Mouse (Mus musculus): ENCODE measurements at regions not wholly inside any gene's neighbourhood (a gene's known extent, or its start where the extent isn't known, plus 50 kb on each side); places are given as distances from the start of the nearest gene placed in this dataset.
A peak's percentile ranks its signal among the peaks of the same experiment; 100 is the strongest.
"Not testable (repeated sequence)": the region's sequence is repeated elsewhere in the genome, so short reads cannot be mapped to it uniquely, and the experiment has no call there.

DNA sequence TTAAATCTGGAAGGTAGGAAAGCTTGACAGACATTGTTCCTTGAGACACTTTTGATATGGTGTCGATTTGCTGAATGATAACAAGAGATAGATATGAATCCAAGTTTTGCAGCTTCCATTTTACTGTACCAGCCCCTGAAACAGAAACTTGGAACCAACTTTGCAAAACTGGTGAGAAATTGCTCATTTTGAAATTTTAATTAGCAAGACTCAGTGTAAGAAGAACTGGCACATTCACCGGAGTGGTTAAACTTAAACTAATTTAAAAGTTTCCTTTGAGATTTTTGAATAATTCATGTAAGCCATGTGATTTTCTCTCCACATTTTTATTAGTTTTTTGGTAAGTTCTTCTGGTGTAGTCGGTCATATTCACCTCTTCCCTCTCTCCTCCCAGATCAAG lies 85.3 kb downstream of the Slitrk1 start:
- DNase-seq (ENCODE audit: low spot score in 2 of 2), result no peak

DNA sequence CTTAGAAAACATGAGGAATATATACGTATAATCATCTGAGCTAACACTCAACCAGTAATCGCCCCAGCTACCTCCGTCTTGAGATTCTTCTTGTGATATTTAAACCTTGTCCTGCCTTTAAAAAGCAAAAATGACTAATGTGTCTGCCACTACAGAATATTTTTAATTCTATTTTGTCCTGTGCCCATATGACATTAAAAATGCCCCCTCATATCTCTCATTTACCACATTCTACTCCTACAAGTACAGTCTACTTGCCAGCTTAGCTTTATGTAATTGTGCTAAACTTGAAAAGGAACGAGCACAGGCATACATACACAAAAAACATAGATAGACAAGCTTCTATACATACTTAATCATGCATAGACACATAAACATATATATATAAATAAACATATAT lies 92.4 kb downstream of the Slitrk1 start:
- DNase-seq (ENCODE audit: low spot score in 2 of 2), result no peak

DNA sequence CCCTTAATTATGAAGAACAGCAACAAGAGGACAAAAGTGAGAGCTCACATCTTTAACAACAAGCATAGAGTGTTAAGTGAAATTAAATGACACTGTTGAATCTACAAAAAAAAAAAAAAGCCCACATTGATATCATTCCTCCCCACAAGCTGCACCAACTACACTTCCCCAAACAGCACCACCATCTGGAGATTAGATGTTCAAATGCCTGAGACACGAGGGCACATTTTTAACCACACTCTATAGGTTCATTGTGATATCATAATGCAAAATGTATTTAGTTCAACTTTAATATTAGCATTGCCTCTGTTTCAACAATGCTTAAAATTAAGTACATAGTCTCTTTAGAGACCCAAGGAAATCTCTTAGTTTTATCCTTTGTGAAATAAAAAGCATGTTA lies 94.6 kb downstream of the Slitrk1 start:
- DNase-seq (ENCODE audit: low spot score in 2 of 2), result no peak

DNA sequence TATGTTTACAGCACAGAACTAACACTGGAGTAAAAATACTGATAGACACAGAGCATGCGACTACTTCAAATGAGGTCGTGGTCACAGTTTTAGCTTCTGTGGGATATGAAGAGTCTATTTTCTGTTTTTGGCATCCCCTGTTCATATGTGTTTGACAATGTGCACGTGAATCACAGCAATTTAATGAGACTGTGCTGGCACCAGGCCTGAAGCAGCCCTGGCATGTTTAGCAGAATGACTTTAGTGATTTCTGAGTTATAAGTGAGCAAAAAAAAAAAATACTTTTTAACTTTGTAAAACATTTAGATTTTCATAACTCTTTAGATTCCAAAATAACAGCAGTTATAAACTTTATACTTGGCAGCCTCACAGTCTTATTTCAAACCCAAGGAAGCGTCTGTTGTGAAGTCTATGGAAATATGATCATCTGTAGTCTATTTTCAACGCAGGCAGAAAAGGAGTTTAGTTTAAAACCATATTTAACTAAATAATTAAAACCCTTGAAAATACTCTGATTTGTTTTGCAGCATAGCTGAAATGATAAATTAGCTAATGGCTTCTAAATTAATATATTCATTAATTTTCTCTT lies 108.5 kb downstream of the Slitrk1 start:
- peak in 1 of 2 experiments; percentile 8 for DNase-seq (ENCODE audit: low spot score in 2 of 2)

DNA sequence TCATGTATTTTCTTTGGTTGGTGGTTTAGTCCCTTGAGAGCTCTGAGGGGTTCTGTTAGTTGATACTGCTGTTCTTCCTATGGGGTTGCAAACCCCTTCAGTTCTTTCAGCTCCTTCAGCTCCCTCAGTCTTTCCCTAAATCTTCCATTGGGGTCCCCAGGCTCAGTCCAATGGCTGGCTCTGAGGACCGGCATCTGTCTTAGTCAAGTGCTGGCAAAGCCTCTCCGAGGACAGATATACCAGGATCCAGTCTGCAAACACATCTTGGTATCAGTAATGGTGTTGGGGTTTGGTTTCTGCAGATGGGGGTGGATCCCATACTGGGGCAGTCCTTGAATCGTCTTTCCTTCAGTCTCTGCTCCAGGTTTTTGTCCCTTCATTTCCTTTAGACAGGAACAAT lies 115.1 kb downstream of the Slitrk1 start:
- no peak for DNase-seq (ENCODE audit: low spot score in 2 of 2)

DNA sequence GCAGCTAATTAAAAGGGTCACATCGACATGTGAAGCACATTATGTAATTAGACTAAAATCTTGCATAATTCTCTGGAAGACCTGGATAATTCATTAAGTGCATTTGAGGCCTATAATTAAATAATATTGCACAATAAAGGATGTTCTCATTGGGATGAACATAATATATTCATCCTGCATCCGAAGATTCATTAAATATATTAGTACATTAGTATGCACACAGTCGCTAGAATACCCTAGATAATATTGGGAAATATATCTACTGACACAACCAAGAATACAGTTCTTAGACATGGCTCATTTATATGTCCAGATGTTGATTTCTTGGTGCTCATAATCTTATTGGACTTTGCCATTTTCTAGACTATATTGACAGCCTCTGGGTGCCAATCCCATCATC lies 121.5 kb downstream of the Slitrk1 start:
- no peak for DNase-seq (ENCODE audit: low spot score in 2 of 2)

DNA sequence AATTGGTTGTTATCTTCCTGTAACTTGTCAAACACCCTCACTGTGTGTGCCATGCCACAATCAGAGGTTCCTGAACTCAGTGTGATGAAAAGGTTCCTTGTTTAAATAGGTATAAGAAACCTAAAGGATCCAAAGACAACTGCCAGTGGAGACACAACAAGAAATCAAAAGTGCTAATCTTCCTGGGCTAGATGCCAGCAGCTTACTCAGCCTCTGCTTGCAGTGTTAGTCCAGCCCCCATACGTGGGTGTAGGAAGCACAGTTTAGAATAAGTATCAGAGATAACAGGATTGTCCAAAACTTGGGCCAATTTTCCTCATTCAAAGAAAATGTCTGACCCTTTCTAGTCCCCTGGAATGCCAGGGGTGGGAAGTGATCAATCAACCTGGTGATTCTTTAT lies 122.7 kb downstream of the Slitrk1 start:
- no peak for DNase-seq (ENCODE audit: low spot score in 2 of 2)

DNA sequence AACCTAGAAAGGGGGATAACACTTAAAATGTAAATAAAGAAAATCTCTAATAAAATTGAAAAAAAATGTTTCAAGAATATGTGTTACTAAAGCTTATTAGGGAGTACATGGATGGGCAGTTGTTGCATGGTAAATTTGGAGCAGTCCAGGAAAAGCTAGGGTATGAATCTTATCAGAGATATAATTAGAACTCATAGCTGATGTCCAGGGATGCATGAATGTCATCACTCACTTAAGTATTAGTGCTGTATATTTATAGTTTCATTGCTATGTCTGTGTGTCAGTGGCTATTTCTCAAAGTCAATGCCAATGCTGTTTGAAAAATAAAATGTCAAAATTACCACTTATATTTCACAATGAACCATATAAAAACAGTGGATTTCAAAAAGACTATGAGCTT lies 165.2 kb downstream of the Slitrk1 start:
- DNase-seq (ENCODE audit: low spot score in 2 of 2), result no peak

DNA sequence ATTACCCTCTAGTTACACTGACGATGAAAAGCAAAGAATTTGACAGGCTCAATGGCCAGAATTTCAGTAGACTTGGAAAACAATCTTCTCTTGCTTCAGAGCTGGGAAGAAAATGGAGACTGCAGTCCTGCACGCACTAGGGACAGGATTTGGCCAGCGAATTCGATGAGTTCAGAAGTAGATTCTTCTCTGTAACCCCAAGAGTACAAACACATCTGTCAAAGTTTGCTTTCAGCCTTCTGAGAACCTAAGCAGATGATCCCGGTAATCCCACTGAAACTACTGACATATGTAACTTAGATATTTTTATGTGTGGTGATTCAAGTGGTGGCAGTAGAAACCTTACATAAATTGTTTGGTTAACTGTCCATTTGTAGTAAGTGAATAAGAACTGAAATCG lies 202.1 kb downstream of the Slitrk1 start:
- DNase-seq (ENCODE audit: low spot score in 2 of 2), result peak in 1 of 2 experiments; percentile 13

DNA sequence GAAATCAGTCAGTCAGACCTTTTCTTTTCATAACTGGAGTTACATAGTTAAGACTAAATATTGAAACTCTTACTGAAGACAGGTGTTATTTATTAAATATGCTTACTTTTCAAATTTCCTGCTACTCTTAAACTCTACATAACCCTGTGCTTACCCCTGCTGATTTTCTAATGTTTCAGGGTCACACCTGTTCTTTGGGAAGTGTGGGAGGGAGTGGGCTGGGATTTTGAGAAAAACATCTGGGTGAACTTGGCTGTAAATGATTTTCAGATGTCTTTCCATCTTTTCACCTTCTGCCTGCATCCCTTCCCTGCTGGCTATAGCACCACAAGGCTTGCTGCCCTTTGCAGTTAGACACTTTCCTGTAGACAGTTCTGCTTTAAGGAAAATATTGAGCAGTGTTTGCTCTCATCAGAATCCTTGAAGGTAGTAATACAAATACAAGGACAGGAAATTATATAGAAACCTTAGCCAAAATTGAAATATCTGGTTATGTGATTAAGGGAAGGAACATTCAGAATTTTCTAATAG lies 204.8 kb downstream of the Slitrk1 start:
- DNase-seq (ENCODE audit: low spot score in 2 of 2), result no peak

DNA sequence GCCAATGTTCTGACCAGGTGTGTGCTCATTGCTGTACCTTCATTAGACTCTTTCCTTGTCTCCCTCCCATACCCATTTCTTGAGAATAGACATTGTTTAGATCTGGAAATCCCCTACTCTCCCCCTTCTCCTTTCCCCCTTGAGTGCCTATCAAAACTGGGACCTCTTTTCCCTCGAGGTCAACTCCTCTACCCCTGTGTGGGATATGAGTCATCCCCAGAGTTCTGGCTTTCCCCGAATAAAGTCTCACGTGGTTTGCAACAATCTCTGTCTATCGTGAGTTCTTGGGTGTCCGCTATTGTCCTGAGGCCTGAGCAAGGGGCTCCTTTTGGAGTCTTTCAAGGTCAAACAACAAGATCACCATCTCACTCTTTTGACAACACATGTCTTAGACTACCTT lies 209.3 kb downstream of the Slitrk1 start:
- DNase-seq (ENCODE audit: low spot score in 2 of 2), result not testable (repeated sequence)

DNA sequence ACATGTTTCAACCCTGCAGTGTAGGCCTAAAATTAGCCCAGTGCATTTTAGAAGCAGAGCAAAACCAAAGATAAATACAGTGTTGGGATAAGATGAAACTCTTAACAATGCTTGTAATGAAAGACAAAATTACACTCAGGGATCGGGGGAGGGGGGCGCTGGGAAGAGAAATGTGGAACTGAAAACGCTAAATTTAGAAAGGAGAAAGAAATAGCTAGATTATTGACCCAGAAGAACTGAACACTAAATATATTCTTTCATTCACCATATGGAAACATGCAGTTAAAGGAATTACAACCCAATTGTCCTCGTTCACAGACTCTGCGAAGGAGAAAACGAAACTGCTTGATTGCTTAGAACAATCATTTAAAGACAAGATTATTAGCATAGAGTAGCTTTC lies 249.1 kb downstream of the Slitrk1 start:
- no peak for DNase-seq (ENCODE audit: low spot score in 2 of 2)

DNA sequence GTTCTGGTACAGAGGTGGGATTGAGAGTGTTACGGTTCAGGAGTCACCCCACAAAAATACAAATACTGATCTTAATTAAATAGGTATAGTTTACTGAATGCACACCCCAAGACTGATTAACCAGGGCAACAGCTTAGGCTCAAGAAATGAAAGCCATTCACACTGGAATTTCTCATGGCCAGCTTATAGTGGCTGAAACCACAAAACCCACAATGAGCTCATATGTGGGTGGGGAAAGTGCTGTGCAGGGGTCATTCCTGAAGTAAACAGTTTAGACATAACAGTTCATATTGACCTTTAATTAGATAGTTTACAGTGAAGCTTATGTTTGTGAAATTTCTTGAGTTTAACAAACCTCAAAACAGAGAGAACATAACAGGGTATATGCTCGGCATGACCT lies 275.7 kb downstream of the Slitrk1 start:
- DNase-seq (ENCODE audit: low spot score in 2 of 2), result no peak

DNA sequence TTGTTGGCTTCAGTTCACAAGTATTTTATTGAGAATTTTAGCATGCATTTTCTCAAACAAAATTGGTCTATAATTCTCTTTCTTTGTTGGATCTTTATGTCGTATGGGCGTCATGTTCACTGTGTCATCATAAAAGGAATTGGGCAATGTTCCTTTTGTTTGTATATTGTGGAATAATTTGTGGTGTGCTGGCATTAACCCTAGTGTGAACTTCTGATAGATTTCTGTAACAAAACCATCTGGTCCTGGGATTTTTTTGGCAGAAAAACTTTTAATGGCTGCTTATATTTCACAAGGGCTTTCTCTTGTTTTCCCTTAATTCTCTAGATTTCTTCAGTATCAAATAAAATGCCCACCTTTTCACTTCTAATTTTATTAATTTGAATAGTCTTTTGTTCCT lies 278.7 kb downstream of the Slitrk1 start:
- no peak for DNase-seq (ENCODE audit: low spot score in 2 of 2)

DNA sequence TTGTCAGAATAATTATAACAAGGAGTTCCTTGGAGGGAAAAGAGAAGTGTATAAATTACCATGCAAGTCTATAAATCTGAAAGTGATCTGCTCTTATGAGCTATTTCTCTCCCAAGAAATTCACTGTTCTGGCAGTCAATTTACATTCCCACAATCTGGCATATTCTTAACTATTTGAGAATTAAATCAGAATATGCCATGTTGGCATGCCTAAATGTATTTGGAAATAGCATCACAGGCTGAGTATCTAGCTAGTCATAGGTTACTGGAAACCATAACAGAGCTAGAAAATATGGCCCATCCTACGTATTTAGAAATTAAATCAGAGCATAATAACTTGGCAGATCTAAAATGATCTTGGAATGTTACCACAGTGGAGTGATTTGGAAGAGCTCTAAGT lies 303.9 kb downstream of the Slitrk1 start:
- DNase-seq (ENCODE audit: low spot score in 2 of 2), result no peak

All from gastrocnemius, postnatal 4 days (tissue).